Mouse (Mus musculus): ENCODE results near the gene Gjb5. TPM values are rescaled to one million over a fixed set of nuclear protein-coding genes. Genes with fewer than 3 reads are reported as not detected.

Gjb5 gene
- polyA plus RNA-seq, 1 experiment = 0.17 TPM

DNA sequence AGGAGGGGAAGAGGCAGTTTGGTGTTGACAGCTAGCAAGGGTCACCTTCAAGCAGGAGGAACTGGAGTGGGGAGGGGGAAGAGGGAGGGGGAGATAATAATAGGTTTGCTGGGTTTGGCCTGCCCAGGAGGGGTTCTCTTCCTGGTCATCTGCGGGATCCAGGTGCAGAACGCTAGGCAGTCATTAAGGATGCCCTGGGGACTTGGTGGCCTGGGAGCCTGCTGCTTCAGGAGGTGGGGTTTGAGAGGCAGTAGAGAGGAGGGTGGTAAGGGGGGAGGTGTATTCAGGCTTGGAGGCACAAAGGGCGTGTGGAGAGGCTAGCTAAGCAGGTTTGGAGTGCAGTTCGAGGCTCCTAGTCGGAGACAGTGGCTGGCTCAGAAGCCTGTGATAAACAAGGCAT lies 7.5 kb upstream of the Gjb5 start:
- TF ChIP-seq REST (IDR thresholded peaks at IDR 0.05; ENCODE audit: insufficient read depth, insufficient read length) (no peak), TCF3 (IDR thresholded peaks at IDR 0.05; ENCODE audit: insufficient read length, low read depth) (no peak), TCF12 (IDR thresholded peaks at IDR 0.05; ENCODE audit: insufficient read depth, poor library complexity, severe bottlenecking) (no peak), POLR2A (IDR thresholded peaks at IDR 0.05; ENCODE audit: insufficient read length, low read depth) (no peak), MAX (IDR thresholded peaks at IDR 0.05; ENCODE audit: low read depth) (no peak), MYOG (IDR thresholded peaks at IDR 0.05; ENCODE audit: control insufficient read depth in 1 of 3, insufficient read depth in 1 of 3, insufficient read length in 2 of 3, low read depth in 2 of 3) (no peak), CEBPB (IDR thresholded peaks at IDR 0.05; ENCODE audit: insufficient read depth, poor library complexity, severe bottlenecking) (no peak), POLR2AphosphoS2 (IDR thresholded peaks at IDR 0.05; ENCODE audit: insufficient read length, low read depth) (no peak), USF1 (IDR thresholded peaks at IDR 0.05; ENCODE audit: low read depth) (no peak)
- Histone ChIP-seq H3K4me3 (no peak overlapping the region), H3K36me3 (ENCODE audit: control insufficient read depth, insufficient read depth) (no peaks in the 10 kb centered on the region), H3K4me2 (ENCODE audit: low read depth) (no peak overlapping the region), H3ac (ENCODE audit: control insufficient read depth, insufficient read length) (no peak overlapping the region), H3K27me3 (ENCODE audit: control insufficient read depth, insufficient read depth, insufficient read length) (no peaks in the 10 kb centered on the region), H3K79me2 (ENCODE audit: control insufficient read depth, insufficient read depth) (no peaks in the 10 kb centered on the region)

DNA sequence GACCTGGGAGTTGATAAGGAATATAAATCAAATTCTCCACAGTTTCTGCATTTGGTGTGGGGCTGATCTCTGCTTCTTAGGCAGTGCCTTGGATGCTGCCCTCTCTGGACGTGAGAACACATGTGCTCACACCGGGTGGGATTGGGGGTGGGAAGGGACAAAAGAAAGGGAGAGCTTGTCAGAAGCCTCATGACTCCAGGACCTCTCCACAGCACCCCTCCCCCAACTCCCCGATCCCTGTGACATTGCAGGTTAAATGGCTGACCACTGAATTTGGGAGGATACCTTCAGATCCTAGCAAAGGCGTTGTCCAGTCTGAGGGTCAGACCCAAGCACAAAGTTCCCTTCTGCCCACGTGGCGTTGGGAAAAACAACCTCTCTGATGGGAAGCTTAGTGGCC lies 6.5 kb upstream of the Gjb5 start:
- no peaks in the 10 kb centered on the region for H3K79me2 ChIP-seq (ENCODE audit: control insufficient read depth, insufficient read depth)
- H3ac ChIP-seq (ENCODE audit: control insufficient read depth, insufficient read length) = no peak overlapping the region
- H3K36me3 ChIP-seq (ENCODE audit: control insufficient read depth, insufficient read depth) = no peaks in the 10 kb centered on the region
- H3K4me2 ChIP-seq (ENCODE audit: low read depth) = no peak overlapping the region
- H3K4me3 ChIP-seq = no peak overlapping the region
- H3K27me3 ChIP-seq (ENCODE audit: control insufficient read depth, insufficient read depth, insufficient read length) = no peaks in the 10 kb centered on the region
- TF ChIP-seq REST (IDR thresholded peaks at IDR 0.05; ENCODE audit: insufficient read depth, insufficient read length) = no peak
- no peak for TF ChIP-seq USF1 (IDR thresholded peaks at IDR 0.05; ENCODE audit: low read depth)
- TF ChIP-seq SRF (IDR thresholded peaks at IDR 0.05; ENCODE audit: control insufficient read depth, insufficient read length, low read depth) = no peak
- TF ChIP-seq POLR2A (IDR thresholded peaks at IDR 0.05; ENCODE audit: insufficient read length, low read depth) = no peak
- no peak for TF ChIP-seq TCF12 (IDR thresholded peaks at IDR 0.05; ENCODE audit: insufficient read depth, poor library complexity, severe bottlenecking)
- TF ChIP-seq E2F4 (IDR thresholded peaks at IDR 0.05; ENCODE audit: insufficient read depth) = no peak
- no peak for TF ChIP-seq MYOG (IDR thresholded peaks at IDR 0.05; ENCODE audit: control insufficient read depth in 1 of 3, insufficient read depth in 1 of 3, insufficient read length in 2 of 3, low read depth in 2 of 3)
- no peak for TF ChIP-seq POLR2AphosphoS2 (IDR thresholded peaks at IDR 0.05; ENCODE audit: insufficient read length, low read depth)
- TF ChIP-seq MYOD1 (IDR thresholded peaks at IDR 0.05; ENCODE audit: control insufficient read depth in 1 of 3, insufficient read length in 2 of 3, low read depth in 2 of 3) = no peak
- TF ChIP-seq TCF3 (IDR thresholded peaks at IDR 0.05; ENCODE audit: insufficient read length, low read depth) = no peak
- no peak for TF ChIP-seq MAX (IDR thresholded peaks at IDR 0.05; ENCODE audit: low read depth)
- TF ChIP-seq CEBPB (IDR thresholded peaks at IDR 0.05; ENCODE audit: insufficient read depth, poor library complexity, severe bottlenecking) = no peak

DNA sequence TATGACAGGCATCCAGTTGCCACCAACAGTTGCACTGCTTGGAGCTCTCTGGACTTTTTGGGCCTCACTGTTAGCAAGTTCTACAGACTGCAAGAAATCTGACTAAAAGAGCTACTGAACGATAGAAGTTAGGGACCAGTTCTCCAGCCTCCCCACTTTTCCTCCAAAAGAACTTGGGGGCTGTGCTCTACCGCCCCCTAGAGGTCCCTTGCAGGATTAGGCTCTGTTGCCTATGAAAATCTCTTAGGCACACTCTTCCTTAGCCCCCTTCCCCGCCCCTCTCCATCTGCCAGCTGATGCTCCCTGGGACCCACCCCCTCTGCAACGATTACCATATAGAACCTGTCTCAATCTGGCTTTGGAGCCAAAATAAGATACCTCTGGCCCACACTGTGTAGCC lies 5.3 kb upstream of the Gjb5 start:
- H3K36me3 ChIP-seq (ENCODE audit: control insufficient read depth, insufficient read depth) = no peaks in the 10 kb centered on the region
- H3K4me2 ChIP-seq (ENCODE audit: low read depth) = no peak overlapping the region
- H3K27me3 ChIP-seq (ENCODE audit: control insufficient read depth, insufficient read depth, insufficient read length) = no peaks in the 10 kb centered on the region
- H3ac ChIP-seq (ENCODE audit: control insufficient read depth, insufficient read length) = no peak overlapping the region
- TF ChIP-seq POLR2AphosphoS2 (IDR thresholded peaks at IDR 0.05; ENCODE audit: insufficient read length, low read depth) (no peak), USF1 (IDR thresholded peaks at IDR 0.05; ENCODE audit: low read depth) (no peak), CEBPB (IDR thresholded peaks at IDR 0.05; ENCODE audit: insufficient read depth, poor library complexity, severe bottlenecking) (no peak), MYOG (IDR thresholded peaks at IDR 0.05; ENCODE audit: control insufficient read depth in 1 of 3, insufficient read depth in 1 of 3, insufficient read length in 2 of 3, low read depth in 2 of 3) (no peak), MAX (IDR thresholded peaks at IDR 0.05; ENCODE audit: low read depth) (no peak), REST (IDR thresholded peaks at IDR 0.05; ENCODE audit: insufficient read depth, insufficient read length) (no peak), TCF3 (IDR thresholded peaks at IDR 0.05; ENCODE audit: insufficient read length, low read depth) (no peak), POLR2A (IDR thresholded peaks at IDR 0.05; ENCODE audit: insufficient read length, low read depth) (no peak), E2F4 (IDR thresholded peaks at IDR 0.05; ENCODE audit: insufficient read depth) (no peak), MYOD1 (IDR thresholded peaks at IDR 0.05; ENCODE audit: control insufficient read depth in 1 of 3, insufficient read length in 2 of 3, low read depth in 2 of 3) (no peak), SRF (IDR thresholded peaks at IDR 0.05; ENCODE audit: control insufficient read depth, insufficient read length, low read depth) (no peak), TCF12 (IDR thresholded peaks at IDR 0.05; ENCODE audit: insufficient read depth, poor library complexity, severe bottlenecking) (no peak)
- H3K79me2 ChIP-seq (ENCODE audit: control insufficient read depth, insufficient read depth) = no peaks in the 10 kb centered on the region
- no peak overlapping the region for H3K4me3 ChIP-seq

DNA sequence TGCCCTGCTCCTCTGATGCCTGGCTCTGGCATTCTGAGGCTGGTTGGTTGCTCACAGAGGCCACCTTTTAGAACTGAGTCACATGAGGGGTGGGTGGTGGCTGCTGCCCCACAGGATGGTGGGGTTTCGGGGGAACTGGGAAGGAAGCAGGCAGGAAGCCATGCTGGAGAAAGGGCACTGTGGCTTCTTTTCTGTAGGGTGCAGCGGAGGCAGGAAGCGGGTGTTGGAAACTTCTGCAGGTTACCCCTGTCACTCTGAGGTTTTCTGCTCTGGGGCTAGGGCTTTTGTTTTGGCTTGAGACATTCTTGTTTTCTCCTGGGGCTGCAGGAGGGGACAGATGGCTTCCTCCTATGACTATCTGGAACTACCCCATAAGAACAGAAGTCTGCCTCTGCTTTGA lies 4.5 kb upstream of the Gjb5 start:
- TF ChIP-seq TCF12 (IDR thresholded peaks at IDR 0.05; ENCODE audit: insufficient read depth, poor library complexity, severe bottlenecking) = no peak
- TF ChIP-seq USF1 (IDR thresholded peaks at IDR 0.05; ENCODE audit: low read depth) = no peak
- TF ChIP-seq CEBPB (IDR thresholded peaks at IDR 0.05; ENCODE audit: insufficient read depth, poor library complexity, severe bottlenecking) = no peak
- TF ChIP-seq MYOD1 (IDR thresholded peaks at IDR 0.05; ENCODE audit: control insufficient read depth in 1 of 3, insufficient read length in 2 of 3, low read depth in 2 of 3) = no peak
- TF ChIP-seq SRF (IDR thresholded peaks at IDR 0.05; ENCODE audit: control insufficient read depth, insufficient read length, low read depth) = no peak
- no peak for TF ChIP-seq MAX (IDR thresholded peaks at IDR 0.05; ENCODE audit: low read depth)
- TF ChIP-seq TCF3 (IDR thresholded peaks at IDR 0.05; ENCODE audit: insufficient read length, low read depth) = no peak
- no peaks in the 10 kb centered on the region for H3K79me2 ChIP-seq (ENCODE audit: control insufficient read depth, insufficient read depth)
- no peak overlapping the region for H3K4me3 ChIP-seq
- H3ac ChIP-seq (ENCODE audit: control insufficient read depth, insufficient read length) = no peak overlapping the region
- H3K27me3 ChIP-seq (ENCODE audit: control insufficient read depth, insufficient read depth, insufficient read length) = no peaks in the 10 kb centered on the region
- no peaks in the 10 kb centered on the region for H3K36me3 ChIP-seq (ENCODE audit: control insufficient read depth, insufficient read depth)
- no peak overlapping the region for H3K4me2 ChIP-seq (ENCODE audit: low read depth)

Data from myocyte (in vitro differentiated cells).